Mouse (Mus musculus) olfactory bulb, adult 2 months (tissue): ENCODE data around the gene Pigb.

ENCODE experiments used
- CTCF ChIP-seq: fragments of 200-500 bp; IDR thresholded peaks from 2 replicates; pipeline ENCODE4 v1.5.1; 2012; ENCODE audit warnings: low read depth, mild to moderate bottlenecking, low read length, moderate library complexity; ENCODE audit not compliant: insufficient read depth
- POLR2A ChIP-seq: fragments of 200-500 bp; IDR thresholded peaks from 2 replicates; pipeline ENCODE4 v1.6.1; 2012; ENCODE audit warnings: mild to moderate bottlenecking, low read depth, low read length, moderate library complexity; ENCODE audit not compliant: insufficient read depth

DNA sequence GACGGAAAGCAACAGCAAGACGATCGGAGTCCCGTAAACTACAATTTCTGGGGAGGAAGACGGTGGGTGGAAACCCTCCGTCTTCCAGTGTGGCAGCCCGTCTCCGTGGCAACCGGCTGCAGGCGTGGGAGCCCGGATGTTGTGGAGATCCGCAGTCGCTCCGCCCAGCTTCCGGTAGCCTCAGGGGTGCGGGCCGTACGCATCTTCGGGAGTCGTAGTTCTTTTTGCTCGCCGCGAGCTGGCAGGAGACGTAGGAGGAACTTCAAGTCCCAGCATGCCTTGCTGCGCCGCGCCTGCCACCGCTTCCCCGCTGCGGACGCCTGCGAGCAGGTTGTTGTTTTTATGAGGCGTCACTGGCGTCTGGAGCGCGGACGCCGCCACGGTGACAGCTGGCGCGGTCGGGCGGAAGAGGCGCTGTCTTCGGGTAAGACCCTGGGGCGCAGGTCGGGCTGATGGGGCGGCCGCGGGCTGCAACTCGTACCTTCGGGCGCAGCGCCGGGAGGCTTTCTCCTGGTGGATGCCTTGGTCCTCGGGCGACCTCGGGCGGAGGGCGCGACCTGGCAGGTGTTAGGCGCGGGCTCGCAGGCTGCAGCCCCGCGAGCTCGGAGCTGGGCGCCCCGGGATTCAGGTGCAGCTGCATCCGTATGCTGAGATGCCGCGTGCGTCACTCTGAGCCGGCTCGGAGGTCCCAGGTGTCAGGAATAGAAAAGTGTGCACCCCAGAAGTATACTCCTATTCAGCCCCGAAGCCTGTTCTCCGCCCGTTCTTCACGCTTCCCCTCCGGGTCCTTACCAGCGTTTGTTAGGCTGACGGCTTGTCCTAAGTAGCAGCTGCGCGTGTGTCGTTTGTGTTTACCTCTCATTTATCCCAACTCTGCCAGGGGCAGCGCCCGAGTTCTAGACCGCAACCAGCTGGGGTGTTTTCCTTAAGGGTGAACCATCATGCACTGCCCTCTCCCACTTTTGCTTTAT lies 54.6 kb downstream of the Pigb start, which contains the start of the genes Ccpg1os and Ccpg1:
- TF ChIP-seq CTCF (no peak), POLR2A (peak; percentile 83)
